Mouse (Mus musculus) forebrain, embryonic 12.5 days (tissue): ENCODE results near the gene Thoc6. TPM values are rescaled to one million over a fixed set of nuclear protein-coding genes. Genes with fewer than 3 reads are reported as not detected.
A peak's percentile ranks its signal among the peaks of the same experiment; 100 is the strongest.

Experiments used
- ATAC-seq: fragments of 200-750 bp; cut with Nextera tagmentation; 2 replicates; pipeline ENCODE4 v1.8.0; 2017; ENCODE audit warnings: moderate TSS enrichment; ENCODE audit not compliant: low FRiP score
- H3K27ac ChIP-seq: fragments of 300-500 bp; sonication (generic); 2 replicates; pipeline ENCODE4 v1.5.1; 2016; ENCODE audit warnings: mild to moderate bottlenecking
- H3K27me3 ChIP-seq: fragments of 300-500 bp; sonication (generic); 2 replicates; pipeline ENCODE4 v1.6.1; 2016; ENCODE audit warnings: mild to moderate bottlenecking
- H3K36me3 ChIP-seq: fragments of 300-500 bp; sonication (generic); replicated peaks from 2 replicates; pipeline ENCODE4 v1.6.1; 2016; ENCODE audit warnings: mild to moderate bottlenecking
- H3K4me1 ChIP-seq: fragments of 300-500 bp; sonication (generic); 2 replicates; pipeline ENCODE4 v1.6.1; 2016
- H3K4me2 ChIP-seq: fragments of 300-500 bp; sonication (generic); 2 replicates; pipeline ENCODE4 v1.6.1; 2016; ENCODE audit warnings: mild to moderate bottlenecking, moderate library complexity
- H3K4me3 ChIP-seq: fragments of 300-500 bp; sonication (generic); replicated peaks from 2 replicates; pipeline ENCODE4 v1.5.1; 2016; ENCODE audit warnings: mild to moderate bottlenecking
- H3K9ac ChIP-seq: fragments of 300-500 bp; sonication (generic); 2 replicates; pipeline ENCODE4 v1.6.1; 2016; ENCODE audit warnings: mild to moderate bottlenecking
- H3K9me3 ChIP-seq: fragments of 300-500 bp; sonication (generic); 2 replicates; pipeline ENCODE4 v1.6.1; 2016
- WGBS: fragments of 180-500 bp; shearing (Covaris S2); methylation state at CpG from one replicate; pipeline ENCODE4 v1.1.7; 2016; 5-methylcytosine and 5-hydroxymethylcytosine counted together
- polyA plus RNA-seq: library from polyadenylated mRNA; unstranded; fragments of >200 nt; fragmentation: Nextera tagmentation; extraction: Ambion mirVana; gene quantifications from 2 replicates; pipeline ENCODE4 v1.2.1, GENCODE M21; 2016

Gene Thoc6
- 49.3 and 49.7 TPM in 2 replicates for polyA plus RNA-seq

DNA sequence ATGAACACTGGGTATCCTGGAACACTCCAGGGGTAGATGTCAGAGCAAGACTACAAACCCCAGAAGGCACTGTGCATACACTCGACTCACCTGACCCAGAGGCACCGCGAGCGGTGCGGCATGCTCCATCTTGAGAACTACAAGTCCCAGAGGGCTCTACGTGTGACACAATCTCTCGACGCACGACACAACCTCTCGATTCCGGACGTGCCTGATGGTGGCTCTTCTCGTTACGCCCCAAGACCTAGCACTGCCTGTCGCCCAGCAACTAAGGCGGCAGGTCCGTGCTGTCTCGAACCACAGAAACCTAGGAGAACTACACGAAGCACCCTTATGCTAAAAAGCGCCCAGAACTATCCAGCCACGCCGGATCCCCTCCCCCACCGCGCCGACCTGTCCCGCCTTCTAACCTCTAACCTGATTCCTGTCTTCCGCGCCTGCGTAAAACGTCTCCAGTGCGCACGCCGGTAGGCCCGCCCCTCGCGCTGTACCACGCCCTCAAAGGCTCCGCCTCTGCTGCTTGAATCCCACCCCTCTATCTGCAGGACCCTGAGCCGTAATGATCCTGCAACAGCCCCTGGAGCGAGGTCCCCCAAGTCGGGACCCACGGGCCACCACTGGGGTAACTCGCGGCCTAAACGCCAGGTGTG lies at the start of gene Thoc6, which contains the start of gene Hcfc1r1:
Gene Thoc6, minus strand, starts transcription at position 459 of the 650 bp plus-strand sequence.
Gene Hcfc1r1, plus strand, starts transcription at position 173 of the 650 bp plus-strand sequence.
- H3K9me3 ChIP-seq = no peaks in the 10 kb centered on the region
- H3K4me3 ChIP-seq = peak within 1 kb of the TSS; percentile 64
- H3K27ac ChIP-seq = no peak within 1 kb of the TSS
- peak within 1 kb of the TSS; percentile 63 for H3K4me2 ChIP-seq
- peak; percentile 93 for ATAC-seq
- peaks cover 34% of the 10 kb centered on the region for H3K27me3 ChIP-seq
- H3K36me3 ChIP-seq = peaks cover 19% of the 10 kb centered on the region
- H3K4me1 ChIP-seq = peaks cover 34% of the 10 kb centered on the region
- peak within 1 kb of the TSS; percentile 50 for H3K9ac ChIP-seq
- under 1% methylated on average over 45 of the region's 45 CpGs for WGBS

DNA sequence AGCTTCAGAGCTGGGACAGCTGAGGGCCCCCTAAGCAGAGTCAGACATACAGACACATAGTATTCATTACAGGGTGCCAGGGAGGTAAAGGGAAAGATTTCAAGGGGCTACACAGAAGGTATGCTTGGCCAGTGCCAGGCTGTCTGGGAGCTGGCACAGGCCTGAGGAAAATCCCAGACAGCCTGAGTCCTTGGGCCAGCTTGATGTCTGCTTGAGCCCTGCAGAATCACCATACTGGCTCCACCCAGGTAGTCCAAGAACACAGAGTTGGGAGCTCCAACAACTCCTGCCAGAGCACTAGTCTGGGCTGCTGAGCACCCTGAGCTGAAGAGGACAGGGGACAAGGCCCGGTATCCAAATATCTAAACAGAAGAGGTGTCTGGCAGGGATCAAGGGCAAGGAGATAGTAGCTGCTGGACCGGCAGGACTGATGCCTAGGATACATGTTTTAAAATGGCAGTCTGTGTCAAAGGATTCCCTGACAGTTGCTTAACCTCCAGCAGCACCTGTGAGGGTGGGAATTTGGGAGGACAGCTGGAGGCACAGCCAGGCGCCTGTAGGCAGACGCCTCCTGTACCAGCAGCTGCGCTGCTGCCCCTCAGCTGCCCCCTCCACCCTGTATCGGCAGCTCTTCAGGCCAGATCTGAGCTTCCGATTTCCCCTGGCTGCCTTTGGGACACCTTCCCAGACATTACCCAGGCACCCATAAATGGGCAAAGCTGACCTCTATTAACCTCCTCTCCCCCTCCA lies 48.9 kb upstream of the Thoc6 start, which contains the start of gene 1520401A03Rik:
Gene 1520401A03Rik, minus strand, starts transcription at position 408 of the 750 bp plus-strand sequence.
- no peak within 1 kb of the TSS for H3K4me3 ChIP-seq
- H3K27me3 ChIP-seq = peaks cover 10% of the 10 kb centered on the region; the same call in 1 of the 2 replicates
- WGBS = 86% methylated on average over 7 of the region's 7 CpGs
- H3K36me3 ChIP-seq = no peaks in the 10 kb centered on the region
- H3K9me3 ChIP-seq = no peaks in the 10 kb centered on the region
- no peak within 1 kb of the TSS for H3K9ac ChIP-seq
- no peak for ATAC-seq
- no peak within 1 kb of the TSS for H3K4me2 ChIP-seq
- H3K27ac ChIP-seq = no peak within 1 kb of the TSS
- peaks cover 12% of the 10 kb centered on the region for H3K4me1 ChIP-seq

DNA sequence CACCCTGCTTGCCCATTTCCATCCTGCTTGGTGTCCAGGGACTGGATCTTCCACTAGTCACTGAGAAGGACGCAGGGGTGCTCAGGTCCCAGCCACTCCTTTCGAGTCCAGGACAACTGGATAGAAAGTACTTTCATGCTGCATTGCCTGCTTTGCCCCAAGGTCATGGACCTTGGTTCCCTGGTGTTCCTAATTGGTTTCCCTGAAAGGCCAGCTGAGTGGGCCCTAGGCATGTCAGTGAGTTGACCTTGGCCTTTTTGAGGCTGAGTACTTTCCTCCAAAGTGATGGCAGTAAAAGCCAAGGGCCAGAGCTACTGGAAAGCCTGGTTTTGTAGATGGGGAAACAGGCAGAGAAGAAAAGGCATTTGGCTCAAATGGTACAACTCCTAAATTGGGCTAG lies 48.2 kb upstream of the Thoc6 start:
- no peak for ATAC-seq
- Histone ChIP-seq H3K4me3 (no peak overlapping the region), H3K27me3 (peaks cover 10% of the 10 kb centered on the region; the same call in 1 of the 2 replicates), H3K4me1 (peaks cover 8% of the 10 kb centered on the region), H3K9me3 (no peaks in the 10 kb centered on the region), H3K4me2 (no peak overlapping the region), H3K36me3 (no peaks in the 10 kb centered on the region), H3K27ac (no peak overlapping the region), H3K9ac (no peak overlapping the region)
- 90% methylated on average over 2 of the region's 2 CpGs for WGBS

DNA sequence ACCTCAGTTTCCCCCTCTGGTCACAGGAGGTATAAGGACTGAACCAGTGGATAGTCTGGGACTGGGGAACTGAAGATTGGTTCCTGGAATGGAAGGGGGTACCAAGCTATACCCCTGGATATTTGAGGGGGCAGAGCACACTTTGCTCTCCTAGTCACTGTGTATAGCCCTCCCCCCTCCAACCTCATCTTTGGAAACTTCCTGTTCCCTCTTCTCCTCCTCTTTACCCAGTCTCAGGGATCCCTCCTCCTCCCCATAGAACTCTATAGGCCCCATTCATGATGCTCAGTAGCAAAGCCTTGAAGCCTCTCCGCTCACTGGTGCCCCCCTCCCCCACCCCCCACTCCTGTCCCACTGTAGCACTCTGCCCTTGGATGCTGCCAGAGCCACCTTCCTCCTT lies 45.8 kb upstream of the Thoc6 start:
- Histone ChIP-seq H3K9ac (no peak overlapping the region), H3K27ac (no peak overlapping the region), H3K4me2 (no peak overlapping the region), H3K4me1 (no peaks in the 10 kb centered on the region), H3K4me3 (no peak overlapping the region), H3K9me3 (no peaks in the 10 kb centered on the region), H3K27me3 (peaks cover 10% of the 10 kb centered on the region; the same call in 1 of the 2 replicates), H3K36me3 (no peaks in the 10 kb centered on the region)
- ATAC-seq = no peak
- 0% methylated on average over 1 of the region's 1 CpGs for WGBS

DNA sequence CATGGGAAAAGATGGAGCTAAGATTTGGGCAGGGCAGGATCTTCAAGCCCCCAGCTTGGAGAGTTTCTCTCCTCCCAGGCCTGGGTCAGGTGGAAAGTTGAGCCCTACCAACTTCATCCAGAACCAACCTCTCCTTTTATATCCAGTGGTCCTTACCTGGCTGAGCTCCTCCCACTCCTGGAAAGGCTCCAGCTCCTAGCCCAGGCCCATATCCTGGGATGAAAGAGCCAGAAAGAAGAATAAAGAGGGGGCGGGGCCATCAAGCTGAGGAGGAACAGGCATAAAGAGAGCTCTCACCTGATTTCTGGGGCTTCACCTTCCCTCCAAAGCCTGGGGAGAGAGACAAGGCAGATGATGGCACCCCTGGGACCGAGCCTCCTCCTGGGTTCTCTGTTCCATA lies 43.3 kb upstream of the Thoc6 start:
- WGBS = 58% methylated on average over 2 of the region's 2 CpGs
- Histone ChIP-seq H3K9ac (no peak overlapping the region), H3K4me3 (no peak overlapping the region), H3K4me2 (no peak overlapping the region), H3K4me1 (no peaks in the 10 kb centered on the region), H3K27ac (no peak overlapping the region), H3K9me3 (no peaks in the 10 kb centered on the region), H3K27me3 (peaks cover 5% of the 10 kb centered on the region; the same call in 1 of the 2 replicates), H3K36me3 (no peaks in the 10 kb centered on the region)
- ATAC-seq = no peak

DNA sequence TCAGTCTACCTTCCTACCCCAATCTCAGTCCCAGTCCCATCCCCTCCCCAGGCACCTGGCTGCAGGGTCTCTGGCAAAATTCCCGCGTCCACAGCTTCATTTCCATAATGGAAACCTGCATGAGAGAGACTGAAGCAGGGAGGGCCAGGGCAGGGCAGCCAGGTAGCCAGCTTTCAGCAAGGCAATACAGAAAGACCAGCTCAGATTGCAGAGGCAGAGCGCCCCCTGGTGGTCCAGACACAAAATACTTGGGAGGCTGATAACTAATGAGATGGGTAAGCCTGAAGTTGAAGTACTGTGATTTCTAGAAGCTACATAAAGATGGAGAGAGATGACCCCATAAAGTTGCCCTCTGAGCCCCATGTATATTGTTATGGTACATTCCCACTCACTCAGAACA lies 32.5 kb upstream of the Thoc6 start:
- H3K4me3 ChIP-seq = no peak overlapping the region
- H3K4me2 ChIP-seq = no peak overlapping the region
- peaks cover 43% of the 10 kb centered on the region for H3K27me3 ChIP-seq
- no peak overlapping the region for H3K9ac ChIP-seq
- H3K27ac ChIP-seq = no peak overlapping the region
- WGBS = 1% methylated on average over 3 of the region's 3 CpGs
- H3K9me3 ChIP-seq = no peaks in the 10 kb centered on the region
- H3K36me3 ChIP-seq = no peaks in the 10 kb centered on the region
- peak; percentile 65 for ATAC-seq
- H3K4me1 ChIP-seq = no peaks in the 10 kb centered on the region

DNA sequence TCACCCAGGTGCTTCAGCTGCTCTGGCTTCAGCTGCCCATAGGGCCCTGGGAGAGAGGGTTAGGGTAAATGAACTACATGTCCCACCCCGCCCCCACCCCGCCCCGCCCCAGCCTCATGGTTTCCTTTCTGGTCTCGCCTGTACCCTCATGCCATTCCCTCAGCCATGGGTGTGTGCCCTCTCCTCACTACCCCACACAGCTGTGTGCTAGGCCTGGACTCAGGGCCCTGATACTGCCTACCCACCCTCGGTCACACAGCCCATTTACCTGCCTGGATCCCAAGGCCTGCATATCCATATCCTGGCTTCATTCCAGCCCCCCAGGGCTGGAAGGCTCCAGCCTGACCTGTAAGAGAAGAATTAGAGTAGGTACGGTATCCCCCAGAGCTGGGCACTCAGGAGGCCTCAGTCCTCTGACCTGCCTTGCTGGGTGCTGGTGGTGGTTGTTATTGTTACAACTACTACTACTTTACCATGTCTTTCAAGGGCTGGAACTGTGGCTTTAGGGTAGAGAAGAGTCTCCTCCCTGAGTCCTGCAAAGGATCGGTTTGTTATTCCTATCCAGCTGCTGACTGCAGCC lies 31.9 kb upstream of the Thoc6 start:
- Histone ChIP-seq H3K27me3 (peaks cover 48% of the 10 kb centered on the region), H3K36me3 (no peaks in the 10 kb centered on the region), H3K9me3 (no peaks in the 10 kb centered on the region), H3K4me1 (no peaks in the 10 kb centered on the region), H3K4me3 (no peak overlapping the region), H3K9ac (no peak overlapping the region), H3K4me2 (no peak overlapping the region), H3K27ac (no peak overlapping the region)
- no peak for ATAC-seq
- 80% methylated on average over 7 of the region's 7 CpGs for WGBS

DNA sequence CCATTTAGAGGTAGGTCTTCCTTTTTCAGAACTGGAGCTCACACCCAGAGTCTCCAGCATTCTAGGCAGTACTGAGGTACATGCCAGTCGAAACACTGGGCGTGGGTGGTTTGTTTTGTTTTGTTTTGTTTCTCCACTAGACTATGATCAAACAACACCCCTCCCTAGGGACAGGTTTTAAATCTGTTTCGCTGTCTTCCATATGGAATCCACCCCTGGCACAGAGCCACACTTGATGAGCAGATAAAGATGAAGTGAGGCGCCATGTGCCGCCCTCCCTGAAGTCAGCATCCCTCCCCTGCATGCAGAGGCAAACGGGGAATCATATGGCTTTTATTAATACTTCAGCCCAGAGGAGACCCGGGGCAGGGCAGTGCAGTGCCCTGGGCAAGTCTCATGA lies 31.1 kb upstream of the Thoc6 start:
- Histone ChIP-seq H3K9me3 (no peaks in the 10 kb centered on the region), H3K27me3 (peaks cover 48% of the 10 kb centered on the region), H3K27ac (no peak overlapping the region), H3K4me3 (no peak overlapping the region), H3K36me3 (no peaks in the 10 kb centered on the region), H3K9ac (no peak overlapping the region), H3K4me2 (no peak overlapping the region), H3K4me1 (no peaks in the 10 kb centered on the region)
- no peak for ATAC-seq
- 60% methylated on average over 7 of the region's 7 CpGs for WGBS

DNA sequence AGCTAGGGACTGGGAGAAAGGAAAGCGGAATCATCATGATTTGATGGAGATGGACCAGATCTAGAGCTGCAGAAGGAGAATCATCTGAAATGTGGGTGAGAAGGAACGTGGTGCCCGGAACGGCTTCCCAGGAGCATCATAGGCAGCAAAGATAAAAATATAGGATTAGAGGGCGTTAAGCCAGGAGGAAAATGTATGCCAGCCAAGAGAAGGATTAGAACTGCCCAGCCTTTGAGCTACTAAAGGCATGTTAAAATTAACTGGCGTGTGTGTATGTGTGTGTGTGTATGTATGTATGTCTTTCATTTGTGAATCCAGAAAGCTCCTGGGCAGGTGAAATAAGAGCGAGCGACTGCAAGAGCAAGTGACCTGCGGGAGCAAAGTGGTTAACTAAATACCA lies 29.6 kb upstream of the Thoc6 start:
- H3K36me3 ChIP-seq = no peaks in the 10 kb centered on the region
- peaks cover 60% of the 10 kb centered on the region for H3K27me3 ChIP-seq
- no peak overlapping the region for H3K9ac ChIP-seq
- H3K4me2 ChIP-seq = no peak overlapping the region
- WGBS = 84% methylated on average over 9 of the region's 9 CpGs
- no peak for ATAC-seq
- peaks cover 7% of the 10 kb centered on the region for H3K4me1 ChIP-seq
- H3K4me3 ChIP-seq = no peak overlapping the region
- no peak overlapping the region for H3K27ac ChIP-seq
- no peaks in the 10 kb centered on the region for H3K9me3 ChIP-seq

DNA sequence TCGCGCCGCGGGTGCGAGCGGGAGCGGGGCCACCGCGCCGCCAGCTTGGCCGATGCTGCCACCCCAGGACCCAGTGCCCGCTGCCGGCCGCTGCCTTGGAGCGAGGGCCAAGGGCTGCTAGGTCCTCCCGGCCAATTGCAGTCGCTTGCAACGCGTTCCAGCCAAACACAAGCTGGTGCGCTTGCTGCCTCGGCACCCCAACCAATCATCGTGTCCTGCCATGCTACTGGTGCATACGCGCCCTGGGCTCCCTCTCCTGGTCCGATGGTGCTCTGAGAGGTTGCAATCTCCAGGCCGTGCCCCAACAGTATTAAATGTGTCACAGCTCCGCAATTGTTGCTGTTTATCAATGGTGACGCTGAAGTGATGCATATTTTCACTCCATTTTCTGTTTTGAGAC lies 26.4 kb upstream of the Thoc6 start:
- peaks cover 63% of the 10 kb centered on the region for H3K27me3 ChIP-seq
- no peaks in the 10 kb centered on the region for H3K36me3 ChIP-seq
- no peaks in the 10 kb centered on the region for H3K9me3 ChIP-seq
- H3K27ac ChIP-seq = 0 out of 2 replicates have a peak overlapping the region, but pooled peaks have one; percentile 13
- H3K4me1 ChIP-seq = peaks cover 7% of the 10 kb centered on the region
- peak; percentile 95 for ATAC-seq
- H3K4me3 ChIP-seq = peak overlapping the region; percentile 77
- WGBS = under 1% methylated on average over 24 of the region's 28 CpGs
- peak overlapping the region; percentile 63 for H3K9ac ChIP-seq
- H3K4me2 ChIP-seq = peak overlapping the region; percentile 100

DNA sequence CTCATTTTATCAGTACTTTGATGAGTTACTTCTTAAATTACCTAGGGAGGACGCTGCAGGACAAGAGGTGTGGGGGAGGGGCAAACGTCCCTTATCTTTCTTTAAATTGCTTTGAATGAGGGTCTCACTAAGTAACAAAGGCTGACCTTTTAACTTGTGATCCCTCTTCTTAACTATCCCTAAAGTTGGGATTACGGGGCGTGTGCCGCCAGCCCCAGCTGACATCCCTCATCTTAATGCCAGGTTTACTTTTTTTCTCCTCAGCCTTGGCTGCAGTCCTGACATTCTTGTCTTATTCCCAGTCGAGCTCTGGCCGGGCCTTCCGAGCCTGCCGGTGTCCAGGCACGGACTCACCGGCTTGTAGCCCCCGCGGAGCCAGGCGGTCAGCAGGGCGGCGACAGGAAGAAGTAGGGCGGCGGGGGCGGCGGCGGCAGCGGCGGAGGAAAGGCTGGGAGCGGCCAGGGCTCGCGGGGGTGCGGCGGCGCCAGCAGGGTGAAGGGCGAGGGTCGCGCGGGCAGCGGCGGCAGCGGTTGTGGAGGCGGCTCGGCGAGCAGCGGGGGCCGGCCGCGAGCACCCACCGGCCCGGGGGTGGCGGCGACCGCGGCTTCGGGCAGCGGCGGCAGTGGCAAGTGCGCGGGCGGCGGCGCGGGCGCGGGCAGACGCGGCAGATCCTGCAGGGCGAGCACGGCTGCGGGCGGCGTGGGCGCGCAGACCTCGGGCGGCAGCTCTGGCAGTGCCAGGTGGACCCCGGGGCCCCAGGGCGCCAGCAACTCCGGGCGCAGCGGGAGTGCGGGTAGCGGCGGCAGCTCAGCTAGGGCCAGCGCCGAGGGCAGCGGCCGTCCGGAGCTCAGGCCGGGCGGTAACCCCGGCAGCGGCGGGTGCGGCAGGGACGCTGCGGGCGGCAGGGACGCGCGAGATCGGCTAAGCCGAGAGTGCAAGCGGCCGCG lies 25.7 kb upstream of the Thoc6 start:
- peak overlapping the region; percentile 100 for H3K4me2 ChIP-seq
- H3K27me3 ChIP-seq = peaks cover 63% of the 10 kb centered on the region
- H3K4me1 ChIP-seq = peaks cover 7% of the 10 kb centered on the region
- H3K4me3 ChIP-seq = peak overlapping the region; percentile 77
- ATAC-seq = peak; percentile 72
- under 1% methylated on average over 59 of the region's 101 CpGs for WGBS
- no peaks in the 10 kb centered on the region for H3K36me3 ChIP-seq
- 0 out of 2 replicates have a peak overlapping the region, but pooled peaks have one; percentile 13 for H3K27ac ChIP-seq
- no peaks in the 10 kb centered on the region for H3K9me3 ChIP-seq
- peak overlapping the region; percentile 63 for H3K9ac ChIP-seq
